Mouse (Mus musculus) urinary bladder, adult 2 months (tissue): ENCODE measurements around the gene Gm20388. TPM values are rescaled to one million over a fixed set of nuclear protein-coding genes. Genes with fewer than 3 reads are reported as not detected.

Experiments
- DNase-seq: peaks from one replicate; pipeline ENCODE4 v3.0.0; 2022; ENCODE audit warnings: low spot score
- polyA plus RNA-seq: library from polyadenylated mRNA; depleted of rRNA; stranded (reverse); fragments of >200 nt; gene quantifications from 2 replicates; pipeline ENCODE4 v1.2.3, GENCODE M21; 2012

Gene Gm20388
- polyA plus RNA-seq, 1 experiment: 50.2 TPM

DNA sequence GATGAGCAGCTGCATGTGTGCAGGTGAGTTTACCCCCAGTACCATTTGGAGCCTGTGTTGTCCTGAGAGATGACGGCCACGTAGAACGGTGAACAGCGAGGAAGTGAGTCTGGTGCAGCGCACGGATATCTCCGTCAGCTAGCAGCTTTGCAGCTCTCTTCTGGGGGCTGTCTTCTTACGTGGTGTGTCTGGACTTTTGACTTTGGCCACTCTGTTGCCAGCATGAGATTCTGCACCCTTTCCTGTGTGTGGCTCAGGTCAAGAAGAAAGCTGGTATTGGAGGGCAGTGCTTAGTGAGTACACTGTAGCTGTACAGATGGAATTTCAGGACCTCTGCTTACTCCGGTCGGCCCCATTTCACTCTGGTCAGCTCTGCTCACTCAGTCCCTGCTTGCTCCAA, 47.4 kb downstream of the Gm20388 start:
- no peak for DNase-seq

DNA sequence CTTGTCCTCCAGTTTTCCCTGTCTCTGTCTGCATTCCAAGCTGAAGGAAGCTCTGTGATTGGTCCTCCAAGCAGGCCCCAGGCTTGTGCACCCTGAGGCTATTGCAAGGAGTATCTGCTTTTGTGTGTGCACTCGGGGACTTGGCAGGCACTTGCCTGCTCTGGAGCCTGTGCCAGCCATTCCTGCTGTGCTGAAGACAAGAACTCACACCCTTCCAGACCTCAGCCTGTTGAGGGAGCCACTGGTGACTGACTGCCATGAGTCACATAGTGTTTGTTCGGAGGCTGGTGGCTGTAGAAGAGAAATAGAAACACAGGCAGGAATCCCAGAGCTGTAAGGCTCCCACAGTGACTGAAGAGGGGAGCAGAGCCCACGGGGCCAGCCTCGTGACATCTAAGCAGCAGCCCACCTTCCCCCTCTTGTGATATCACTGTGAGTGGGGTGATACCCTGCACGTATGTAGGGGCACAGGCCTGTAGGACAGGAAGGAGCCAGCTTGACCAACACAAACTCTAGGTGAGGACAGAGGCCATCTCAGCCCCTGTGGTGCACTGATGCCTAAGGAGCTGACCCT, 50.0 kb downstream of the Gm20388 start:
- no peak for DNase-seq

DNA sequence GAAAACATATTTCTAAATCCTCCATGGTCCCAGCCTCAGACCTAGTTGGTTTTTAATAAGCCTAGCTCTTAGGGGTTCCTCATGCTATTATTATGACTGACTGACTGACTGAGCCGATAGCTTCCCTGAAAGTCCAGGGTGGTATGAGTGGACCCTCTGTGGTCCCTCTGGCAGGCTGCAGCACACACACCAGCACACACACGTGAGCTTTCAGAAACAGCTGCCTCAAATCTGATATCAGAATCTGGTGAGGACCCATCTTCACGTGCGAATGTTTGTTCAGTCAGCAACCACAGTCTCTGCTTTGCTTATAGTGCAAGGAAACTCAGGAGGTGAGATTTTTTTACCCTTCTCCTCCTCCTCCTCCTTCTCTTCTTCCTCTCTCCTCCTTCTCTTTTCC, 54.2 kb downstream of the Gm20388 start:
- DNase-seq: no peak

DNA sequence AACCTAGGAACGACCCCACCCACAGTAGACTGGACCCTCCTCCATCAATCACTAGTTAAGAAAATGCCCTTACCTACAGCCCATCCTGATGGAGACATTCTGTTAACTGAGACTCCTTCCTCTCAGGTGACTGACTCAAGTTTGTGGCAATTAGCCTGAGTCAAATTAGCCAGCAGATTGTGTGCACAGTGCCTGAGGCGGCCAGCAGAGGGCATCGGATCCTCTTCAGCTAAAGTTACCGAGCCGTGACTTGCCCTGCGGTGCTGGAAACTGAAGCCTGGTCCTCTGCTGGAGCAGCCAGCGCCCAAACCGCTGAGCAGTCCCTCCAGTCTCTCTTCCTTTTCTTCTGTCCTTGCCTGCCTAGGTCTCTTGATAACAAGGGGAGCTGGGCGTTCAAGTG, 56.8 kb downstream of the Gm20388 start:
- DNase-seq: no peak

DNA sequence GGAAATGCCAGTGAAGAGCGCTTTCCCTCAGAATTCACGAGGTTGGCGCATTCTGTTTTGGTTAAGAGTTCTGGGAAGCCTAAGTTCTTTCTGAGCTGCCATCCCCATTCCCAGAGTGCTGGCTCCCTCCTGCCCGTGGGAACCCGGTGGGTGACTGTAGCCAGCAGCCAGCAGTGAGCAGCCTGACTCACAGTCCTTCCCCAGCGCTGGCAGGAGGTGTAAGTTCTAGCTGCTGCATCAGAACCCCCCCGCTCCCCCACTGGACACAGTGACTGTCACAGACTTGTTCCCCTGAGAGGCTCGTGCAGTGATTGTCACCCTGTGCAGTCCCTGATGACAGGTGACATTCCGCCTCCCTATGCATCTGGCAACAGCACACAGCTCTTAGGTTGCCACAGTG, 59.5 kb downstream of the Gm20388 start:
- DNase-seq: no peak

DNA sequence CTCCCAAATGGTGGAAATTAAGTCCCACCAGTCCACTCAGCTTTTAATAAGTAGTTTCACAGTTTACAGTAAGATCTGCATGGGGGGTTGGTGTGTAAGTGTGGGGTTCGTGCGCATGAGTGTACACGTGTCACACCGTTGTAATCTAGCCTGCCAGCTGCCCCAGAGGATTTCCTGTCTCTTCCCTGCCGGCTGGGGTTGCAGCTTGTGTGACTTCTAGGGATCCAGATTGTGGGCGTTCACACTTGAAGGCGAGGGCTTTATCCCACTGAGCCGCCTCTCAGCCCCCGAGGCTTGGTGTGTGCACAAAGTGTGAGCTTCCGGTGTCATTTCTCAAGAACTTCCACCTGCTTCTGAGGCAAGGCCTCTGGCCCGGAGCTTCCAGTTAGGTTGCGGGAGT, 61.9 kb downstream of the Gm20388 start:
- no peak for DNase-seq

DNA sequence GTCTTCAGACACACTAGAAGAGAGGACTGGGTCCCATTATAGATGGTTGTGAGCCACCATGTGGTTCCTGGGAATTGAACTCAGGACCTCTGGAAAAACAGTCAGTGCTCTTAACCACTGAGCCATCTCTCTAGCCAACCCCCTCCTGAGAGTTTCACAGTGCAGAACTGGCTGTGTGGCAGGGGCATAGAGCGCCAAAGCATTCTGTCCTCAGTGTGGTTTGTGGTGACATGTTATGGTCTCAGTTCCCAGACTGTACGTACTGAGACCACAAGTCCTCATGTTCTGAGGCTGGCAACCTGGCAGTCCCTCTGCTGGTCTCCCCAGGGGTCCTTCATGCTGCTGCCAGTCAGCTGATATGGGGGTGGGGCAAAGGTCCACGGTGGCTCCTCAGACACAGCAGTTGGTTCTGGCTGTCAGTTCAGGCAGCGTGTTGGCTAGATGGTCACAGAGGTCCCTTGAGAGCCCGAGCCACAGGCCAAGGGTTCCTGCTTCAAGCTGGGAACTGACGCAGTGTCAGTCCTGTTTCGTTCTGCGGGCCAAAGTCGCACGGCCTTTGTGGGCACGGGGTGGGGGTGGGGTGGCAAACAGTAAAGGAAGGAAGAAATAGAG, 68.2 kb downstream of the Gm20388 start:
- DNase-seq: no peak

DNA sequence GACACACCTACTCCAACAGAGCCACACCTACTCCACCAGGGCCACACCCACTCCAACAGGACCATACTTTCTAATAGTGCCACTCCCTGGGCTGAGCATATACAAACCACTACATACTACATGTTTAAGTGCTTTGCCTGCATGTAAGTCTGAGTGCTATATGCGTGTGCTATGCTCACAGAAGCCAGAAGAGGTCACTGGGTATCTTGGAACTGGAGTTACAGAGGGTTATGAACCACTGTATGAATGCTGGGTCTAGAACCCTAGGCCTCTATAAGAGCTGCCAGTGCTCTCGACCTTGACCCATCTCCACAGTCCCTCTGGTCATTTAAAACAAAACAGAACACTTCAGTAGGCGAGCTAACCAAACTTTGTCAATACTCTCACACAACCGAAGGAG, 70.6 kb downstream of the Gm20388 start:
- no peak for DNase-seq

DNA sequence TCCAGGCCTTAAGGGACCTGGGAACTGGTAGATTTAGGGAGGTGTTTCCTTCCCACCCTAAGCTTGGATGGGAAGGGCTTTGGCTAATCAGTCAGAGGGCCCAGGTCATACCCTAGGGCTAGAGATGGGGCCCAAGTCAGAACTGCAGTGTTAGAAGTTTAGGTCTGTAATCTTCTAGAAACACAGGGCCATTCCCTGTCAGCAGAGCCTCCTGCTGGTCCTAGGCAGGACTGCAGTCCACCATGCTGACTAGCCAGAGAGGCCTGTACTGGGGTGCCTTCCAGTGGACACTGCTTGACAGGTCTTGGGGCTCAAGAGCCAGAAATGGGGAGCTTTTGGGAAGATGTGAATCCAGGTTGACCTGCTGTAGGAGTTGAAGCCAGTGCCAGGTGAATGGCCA, 73.4 kb downstream of the Gm20388 start:
- DNase-seq: no peak

DNA sequence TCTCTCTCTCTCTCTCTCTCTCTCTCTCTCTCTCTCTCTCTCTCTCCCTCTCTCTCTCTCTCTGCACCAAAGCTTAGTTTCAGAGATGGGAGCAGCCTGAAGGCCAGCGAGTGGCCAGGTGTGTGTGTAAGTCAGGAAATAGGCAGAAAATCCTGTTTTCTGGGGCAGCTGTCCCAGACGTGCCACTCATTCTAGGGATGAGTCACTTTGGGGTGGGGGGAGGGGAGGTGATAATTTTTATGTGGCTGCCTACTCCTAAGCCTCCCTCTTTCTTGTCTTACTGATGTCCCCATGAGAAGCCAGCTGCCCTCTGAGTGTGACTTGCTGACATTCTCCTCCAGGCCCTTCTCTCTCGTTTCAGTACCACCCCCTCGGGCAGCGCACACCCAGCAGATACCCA, 75.5 kb downstream of the Gm20388 start:
- no peak for DNase-seq

DNA sequence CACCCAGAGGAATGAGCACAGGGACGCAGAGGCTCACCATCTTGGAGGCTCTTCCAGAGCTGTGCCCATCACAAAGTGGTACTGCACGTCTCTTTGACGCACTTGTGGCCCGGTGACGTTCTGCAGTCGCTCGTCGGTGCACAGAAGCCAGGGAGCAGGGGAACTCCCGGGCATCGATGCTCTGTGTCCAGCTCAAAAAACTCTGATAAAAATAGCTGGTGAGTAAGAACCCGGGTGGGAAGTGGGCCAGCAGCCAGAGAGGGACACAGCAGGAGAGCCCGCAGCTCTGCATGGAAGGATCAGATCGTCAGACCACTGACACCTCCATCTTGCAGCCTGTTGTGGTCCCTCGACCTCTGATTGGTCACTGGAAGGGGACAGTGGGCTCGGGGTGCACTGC, 77.4 kb downstream of the Gm20388 start:
- DNase-seq: no peak

DNA sequence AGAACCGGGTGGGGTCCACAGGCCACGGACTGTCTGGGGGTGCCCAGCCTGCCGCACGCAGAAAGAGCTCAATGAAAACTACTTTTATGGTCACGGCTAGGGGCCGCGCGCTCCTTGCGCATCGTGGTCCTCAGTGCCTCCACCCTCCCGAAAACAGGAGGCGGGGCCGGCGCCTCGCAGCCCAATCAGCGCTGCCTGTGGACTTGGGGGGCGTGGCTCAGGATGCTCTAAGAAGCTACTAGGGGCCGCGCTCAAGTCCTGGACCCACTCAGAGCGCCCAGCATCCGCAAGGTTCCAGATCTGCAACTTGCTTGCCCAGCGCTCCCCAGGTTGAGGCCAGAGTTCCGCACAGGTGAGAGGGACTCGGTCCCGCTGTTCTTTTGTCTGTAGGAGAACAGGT, 81.6 kb downstream of the Gm20388 start, which contains the start of gene Crispld2:
Gene Crispld2, plus strand, starts transcription at position 190 of the 400 bp plus-strand sequence.
- peak; percentile 53 for DNase-seq

DNA sequence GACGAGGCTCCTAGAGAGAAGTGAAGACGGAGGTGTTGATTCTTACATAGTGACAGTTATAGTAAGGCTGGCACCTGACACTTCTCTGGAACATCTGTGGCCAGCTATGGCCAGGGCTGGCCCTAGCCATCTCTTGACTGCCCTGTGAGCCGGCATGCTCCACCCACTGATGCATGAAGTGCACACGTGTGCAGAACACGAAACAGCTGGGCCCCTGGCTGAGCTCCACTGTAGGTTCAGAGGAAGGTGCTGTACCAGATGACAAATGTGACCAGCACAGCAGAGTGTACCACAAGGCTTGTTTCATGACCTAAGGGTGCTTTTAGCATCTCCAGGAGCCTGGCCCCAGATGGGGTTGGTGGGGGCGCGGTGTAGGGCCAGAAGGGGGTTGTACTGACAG, 83.5 kb downstream of the Gm20388 start:
- no peak for DNase-seq

DNA sequence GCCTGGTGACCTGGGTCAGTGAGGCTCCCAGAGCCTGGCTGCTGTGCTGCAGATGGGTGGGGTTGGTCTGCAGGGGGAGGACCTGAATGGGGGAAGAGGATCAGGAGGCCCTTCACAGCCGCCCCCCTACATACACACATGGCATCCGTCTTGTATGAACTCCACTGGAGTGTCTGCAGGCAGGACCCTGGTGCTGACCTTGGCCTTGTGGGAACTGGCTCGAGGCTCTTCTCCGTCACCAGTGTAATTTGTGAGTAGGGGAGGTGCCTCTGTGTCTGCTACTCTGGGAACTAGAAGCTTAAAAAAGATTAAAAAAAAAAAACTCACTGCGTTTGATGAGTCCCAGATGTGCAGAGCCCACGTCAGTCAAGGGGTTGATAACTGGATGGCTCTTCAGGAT, 83.9 kb downstream of the Gm20388 start:
- no peak for DNase-seq

DNA sequence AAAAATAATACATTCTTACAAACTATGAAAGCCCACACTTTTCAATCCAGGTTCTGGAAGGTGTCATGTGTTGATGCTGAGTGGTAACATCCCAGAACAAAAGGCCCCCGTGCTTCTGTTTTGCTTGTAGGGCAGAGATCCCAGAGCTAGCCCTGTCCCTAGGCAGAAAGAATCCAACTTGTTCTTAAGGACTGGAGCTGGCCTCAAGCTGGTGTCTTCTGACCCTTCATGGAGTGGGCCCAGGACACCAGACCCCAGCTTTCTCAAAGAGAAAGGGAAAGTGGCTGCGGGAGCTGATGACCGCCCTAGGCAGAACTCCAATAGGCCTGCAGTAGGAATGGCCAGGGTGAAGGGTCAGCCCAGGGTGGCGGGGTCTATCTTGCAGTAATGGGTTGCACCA, 86.6 kb downstream of the Gm20388 start:
- DNase-seq: no peak

DNA sequence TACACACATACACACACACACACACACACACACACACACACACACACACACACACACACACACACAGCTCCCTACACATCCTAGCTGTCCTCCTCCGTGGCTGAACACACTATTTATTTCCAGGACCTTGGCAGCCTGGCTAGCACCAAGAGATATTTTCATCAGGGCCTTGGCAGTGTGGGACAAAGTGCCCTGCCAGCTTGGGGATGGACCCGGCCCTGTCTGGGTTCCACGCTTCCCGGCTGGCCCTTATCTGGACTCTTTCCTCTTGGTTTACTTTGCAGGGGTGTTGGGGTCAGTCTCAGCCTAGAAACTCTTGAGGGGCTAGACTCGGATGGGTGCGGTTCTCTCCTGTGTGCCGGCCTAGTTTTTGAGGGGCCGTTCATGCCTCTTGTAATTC, 89.8 kb downstream of the Gm20388 start:
- DNase-seq: no peak

DNA sequence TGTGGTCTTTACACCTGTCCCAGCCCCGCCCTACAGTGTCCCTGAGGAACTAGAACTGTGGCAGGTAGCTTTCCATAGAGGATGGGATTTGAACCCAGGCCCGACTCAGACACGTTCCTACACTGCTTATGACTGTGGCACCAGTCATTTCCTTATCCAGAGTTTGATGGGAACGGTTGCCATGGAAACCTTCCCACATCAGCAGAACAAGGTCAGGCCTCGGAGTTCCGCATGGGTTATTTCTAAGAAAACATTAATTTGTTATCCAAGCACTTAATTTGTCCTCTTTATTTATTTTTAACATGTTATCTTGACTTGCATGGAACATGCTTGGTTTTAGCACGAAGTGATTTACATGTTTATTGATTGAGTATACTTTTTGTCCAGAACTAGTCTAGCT, 91.1 kb downstream of the Gm20388 start:
- no peak for DNase-seq

DNA sequence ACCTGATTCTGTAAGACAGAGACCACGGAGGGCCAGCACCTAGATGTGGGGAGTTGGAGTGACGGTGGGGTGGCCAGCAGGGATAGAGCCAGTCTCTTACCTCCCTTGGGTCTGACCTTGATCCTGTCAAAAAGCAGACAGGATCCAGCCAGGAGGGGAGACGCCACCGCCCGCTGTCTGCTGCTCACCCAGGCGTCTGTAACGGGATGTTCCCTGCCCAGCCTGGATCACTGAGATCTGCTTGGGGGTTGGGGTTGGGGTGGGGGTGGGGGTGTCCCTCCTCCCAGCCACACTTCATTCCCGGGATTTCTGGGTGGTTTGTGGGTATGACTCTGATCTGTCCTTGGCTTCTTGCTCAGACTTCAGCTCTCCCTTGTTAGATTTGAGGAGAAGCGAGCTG, 91.7 kb downstream of the Gm20388 start:
- DNase-seq: no peak

DNA sequence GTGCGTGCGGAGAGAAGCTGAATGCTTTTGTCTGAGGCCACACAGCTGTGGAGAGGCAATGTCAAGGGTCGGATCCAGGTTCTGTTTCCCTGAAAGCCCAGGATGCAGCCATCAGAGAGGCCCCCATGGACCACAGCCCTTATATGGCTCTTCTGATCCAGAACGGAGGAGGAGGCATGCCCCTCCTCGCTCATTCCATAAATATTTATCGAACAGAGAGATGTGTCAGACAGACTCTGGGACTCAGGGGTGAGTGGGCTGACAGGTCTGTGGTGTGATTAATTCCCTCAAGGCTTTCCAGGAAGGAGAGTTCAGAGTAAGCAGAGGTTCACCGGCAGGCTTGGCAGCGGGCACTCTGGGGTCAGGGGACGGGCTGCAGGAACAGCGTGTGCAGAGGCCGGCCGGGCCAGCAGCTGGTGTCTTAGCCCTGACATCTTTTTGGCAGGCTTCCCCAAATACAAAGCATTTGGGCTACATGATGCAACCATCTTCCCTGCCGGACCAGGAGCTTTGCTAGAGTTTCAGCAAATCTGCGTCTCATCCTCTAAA, 93.6 kb downstream of the Gm20388 start:
- no peak for DNase-seq

DNA sequence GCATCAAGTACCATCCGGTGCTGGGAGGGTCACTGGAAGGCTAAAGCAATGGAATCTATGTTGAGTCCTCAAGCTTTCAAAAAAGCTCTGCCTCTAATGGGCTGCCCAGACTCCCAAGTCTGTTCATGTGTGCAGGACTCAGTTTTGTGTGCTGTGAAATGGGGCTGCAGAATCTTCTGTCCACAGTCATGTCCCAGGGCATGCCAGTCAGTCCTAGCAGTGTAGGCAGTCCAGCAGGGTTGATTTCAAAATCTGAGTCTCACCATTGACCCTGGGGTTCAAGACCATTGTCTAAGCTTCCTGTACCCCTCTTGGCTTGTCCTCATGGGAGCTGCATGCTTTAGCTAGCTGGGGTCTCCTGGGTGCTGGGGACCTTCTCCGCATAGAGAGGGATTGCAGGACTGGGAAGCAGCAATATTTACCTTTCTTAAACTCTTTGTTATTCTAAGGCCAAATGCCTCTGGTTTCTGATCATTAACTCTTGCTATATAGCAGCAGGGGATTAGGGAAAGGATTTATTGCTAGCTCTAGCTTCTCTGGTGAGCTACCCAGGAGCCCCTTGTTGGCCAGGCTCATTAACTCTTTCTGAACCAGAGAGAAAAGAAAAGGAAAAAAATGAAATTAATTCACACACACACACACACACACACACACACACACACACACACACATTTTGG, 94.2 kb downstream of the Gm20388 start:
- no peak for DNase-seq

DNA sequence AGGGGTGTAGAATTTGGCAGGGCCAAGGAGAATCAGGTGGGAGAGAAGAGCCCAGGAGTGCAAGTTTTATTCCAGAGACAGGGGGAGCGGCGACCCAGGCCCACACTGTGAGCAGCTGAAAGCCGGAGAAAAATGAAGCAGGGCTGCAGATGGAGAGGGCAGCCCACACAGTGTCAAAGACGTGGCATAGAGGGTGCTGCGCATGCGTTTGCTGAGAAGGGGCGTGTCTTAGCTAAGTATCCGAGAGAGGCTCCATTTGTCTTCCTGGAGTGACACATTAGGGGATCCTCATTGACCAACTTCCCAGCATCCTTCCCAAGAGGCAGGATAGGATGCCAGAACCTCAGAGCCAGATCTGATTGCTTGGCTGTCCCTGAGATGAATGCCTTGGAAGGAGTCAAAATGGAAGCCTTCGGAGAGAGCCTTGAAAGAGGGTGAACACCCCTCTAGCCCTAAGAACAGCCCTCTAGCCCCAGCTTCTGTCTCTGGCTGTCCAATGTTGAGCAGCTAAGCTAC, 96.1 kb downstream of the Gm20388 start:
- no peak for DNase-seq

DNA sequence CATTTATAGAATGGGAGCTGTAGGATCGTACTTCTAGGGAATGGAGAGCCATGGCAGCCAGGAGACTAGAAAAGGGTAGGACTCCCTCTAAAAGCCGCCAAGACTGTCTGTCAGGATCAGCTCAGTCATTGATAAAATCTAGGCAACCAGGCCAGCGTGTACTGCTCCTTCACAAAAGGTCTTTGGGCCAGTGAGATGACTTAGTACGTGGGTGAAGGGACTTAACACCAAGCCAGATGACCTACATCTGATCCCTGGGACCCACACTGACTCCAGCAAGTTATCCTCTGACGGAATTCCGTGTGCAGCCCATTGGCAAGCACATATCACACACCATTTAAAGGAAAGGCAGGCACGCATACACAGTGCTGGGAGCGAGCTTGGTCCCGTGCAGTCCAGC, 96.5 kb downstream of the Gm20388 start:
- no peak for DNase-seq

DNA sequence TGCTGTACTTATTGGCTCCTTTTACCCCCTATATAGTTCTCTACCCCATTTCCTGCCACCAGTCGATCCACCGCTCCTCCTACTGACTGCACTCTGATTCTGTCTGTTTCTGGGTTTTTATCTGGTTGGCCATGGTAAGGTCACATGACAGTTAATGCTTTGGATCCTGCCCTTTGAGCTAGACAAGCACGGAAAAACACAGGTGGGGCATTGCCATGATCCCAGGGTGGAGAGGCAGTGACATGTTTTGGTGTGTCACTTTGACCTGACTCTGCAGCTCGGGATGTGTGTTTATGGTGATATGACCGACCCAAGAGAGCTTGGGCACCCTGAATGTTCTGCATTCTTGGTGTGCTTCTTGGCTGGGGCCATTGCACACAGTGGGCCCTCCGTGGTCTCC, 98.6 kb downstream of the Gm20388 start:
- DNase-seq: no peak
